Mouse (Mus musculus): ENCODE data around the gene Espn.

The Espn gene

DNA sequence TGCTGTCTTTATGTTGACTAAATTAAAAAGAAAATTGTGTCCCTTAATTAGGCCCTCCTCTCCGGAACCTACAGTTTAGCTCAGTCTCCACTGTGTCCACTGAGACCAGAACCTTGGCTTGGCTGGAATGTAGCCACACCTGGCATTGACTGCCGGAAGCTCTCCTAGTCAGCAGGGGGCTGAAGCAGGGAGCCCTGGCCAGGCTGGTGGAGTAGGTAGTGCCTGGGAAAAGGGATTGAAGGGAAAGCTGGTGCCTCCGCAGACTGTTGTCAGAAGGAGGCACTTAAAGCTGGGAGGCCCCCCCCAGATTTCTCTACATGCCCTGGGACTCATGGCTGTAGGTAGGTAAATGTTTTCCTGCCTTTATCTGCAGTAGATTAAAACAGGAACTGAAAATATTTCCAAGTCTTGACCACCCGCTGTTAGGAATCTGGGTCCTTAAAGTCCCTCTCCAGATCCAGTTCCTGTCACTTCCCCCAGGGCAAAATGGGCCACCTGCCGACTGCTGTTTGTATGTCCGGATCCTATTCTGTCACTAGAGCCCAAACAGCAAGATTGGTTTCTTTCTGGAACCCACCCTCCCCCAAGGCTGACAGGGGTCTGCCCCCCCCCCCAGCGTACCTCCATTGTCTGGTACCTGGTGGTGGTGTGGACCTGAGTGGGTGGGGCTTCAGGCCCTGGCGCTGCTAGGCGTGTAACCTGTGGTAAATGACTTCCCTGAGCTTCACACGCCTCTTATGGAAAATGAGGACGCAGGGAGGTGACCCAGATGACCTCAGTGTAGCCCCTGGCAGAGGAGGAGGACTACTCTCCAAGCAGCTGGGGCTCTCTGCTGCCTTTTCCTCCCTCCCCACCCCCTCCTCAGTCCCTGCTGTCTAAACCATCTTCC lies 54.0 kb downstream of the Espn start:
- DNase-seq (ENCODE audit: low spot score in 2 of 2), result no peak

DNA sequence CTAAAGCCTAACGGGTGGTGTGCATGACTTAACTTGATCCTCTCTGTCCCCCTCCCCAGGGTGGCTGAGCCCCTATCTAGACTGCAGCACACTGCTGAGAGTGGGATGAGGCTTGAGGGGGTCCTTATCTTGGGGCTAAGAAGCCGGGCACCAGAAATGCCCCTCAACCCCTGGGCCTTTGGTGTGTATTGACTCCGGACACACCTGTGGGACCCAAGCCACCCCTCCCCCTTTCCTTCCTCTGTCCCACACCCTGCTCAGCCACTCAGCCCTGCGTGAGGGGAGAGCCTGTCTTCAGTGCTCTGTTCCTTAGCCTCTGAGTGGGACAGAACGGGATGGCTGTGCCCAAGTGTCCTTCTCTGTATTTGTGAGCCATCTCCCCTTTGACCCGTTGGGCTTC lies 55.2 kb downstream of the Espn start:
- no peak for DNase-seq (ENCODE audit: low spot score in 2 of 2)

DNA sequence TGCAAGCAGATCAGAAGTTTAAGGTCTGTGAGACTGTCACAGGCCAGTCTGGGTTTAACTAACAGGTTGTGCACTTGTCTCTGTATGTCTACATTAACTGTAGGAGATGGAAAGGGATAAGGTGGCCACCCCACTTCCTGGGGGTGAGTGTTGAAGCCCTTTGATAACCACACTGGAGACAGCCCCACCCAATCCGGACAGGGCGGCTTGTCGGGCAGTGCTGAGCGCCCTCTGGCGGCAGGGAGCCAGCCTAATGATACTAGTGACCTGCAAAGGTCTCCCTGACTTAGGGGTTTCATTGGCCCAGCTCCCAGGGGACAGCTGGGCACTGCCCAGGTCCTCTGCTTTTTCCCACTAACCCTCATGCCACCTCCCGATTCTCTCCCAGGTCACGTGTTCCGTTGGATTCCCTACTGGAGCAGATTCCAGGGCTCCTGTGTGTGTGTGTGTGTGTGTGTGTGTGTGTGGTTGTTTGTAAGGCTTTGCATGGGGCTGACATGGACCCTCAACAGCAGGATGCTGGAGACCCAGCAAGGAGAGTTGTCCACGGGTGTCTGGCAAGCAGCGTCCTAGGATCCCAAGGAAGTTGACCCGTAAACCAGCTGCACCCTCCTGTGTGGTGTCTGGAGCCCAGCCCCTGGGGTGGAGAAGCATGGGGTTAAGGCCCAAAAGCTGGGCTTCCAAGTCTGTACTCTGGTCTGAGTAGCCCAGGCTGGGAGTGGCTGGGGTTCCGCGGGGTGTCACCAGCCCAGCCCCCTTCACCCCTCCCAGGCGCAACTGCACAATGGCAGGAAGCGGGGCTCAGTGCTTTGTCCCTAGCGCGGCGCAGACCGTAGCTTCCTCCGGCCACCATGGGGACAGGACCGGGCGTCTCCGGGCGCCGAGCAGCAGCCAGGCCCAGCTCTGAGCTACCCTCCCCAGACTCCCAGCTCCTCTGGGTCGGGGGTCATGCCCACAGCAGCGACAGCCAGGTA lies 55.9 kb downstream of the Espn start:
- peak in 1 of 2 experiments; percentile 61 for DNase-seq (ENCODE audit: low spot score in 2 of 2)

DNA sequence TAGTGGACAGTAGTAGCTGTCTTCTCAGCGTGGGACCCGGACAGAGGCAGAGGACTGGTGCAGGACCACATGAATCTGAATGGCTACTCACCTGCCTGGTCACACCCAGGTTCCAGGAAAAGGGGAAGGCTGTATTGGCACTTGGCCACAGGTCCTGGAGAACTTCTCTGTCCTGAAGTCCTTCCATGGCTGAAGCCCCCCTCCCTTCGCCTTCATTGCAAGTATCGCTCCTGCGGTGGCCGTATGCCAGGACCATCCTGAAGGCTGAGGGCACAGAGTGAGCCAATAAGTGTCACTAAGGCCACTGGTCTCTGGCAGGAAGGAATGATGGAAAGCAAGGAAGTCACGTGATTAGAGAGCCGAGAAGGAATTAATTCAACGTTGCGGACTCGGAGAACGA lies 57.9 kb downstream of the Espn start:
- DNase-seq (ENCODE audit: low spot score in 2 of 2), result no peak

DNA sequence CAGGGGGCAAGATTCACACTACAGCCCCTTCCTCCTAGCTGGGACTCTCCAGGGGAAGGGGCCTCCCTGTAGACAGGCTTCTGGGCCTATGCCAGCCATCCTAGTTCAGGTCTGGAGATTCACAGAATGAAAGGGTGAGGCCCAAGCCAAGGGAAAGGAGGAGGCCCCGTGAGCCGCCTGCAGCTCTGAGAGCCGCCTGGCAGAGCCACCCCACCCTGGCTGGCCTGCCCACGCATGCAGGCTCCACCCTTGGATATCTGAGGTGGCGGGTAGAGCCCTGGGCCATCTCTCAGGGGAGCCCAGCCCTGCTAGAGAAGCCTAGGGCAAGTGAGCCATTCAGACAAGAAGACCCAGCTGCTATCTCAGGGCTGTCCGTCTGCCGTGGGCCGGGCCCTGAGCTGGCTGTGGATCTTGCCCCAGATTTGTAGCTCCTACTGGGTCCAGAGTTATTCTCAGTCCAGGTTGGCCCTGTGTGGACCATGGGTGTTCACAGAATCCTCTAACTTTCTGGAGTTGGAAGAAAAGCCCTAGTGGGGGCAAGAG lies 59.3 kb downstream of the Espn start:
- no peak for DNase-seq (ENCODE audit: low spot score in 2 of 2)

DNA sequence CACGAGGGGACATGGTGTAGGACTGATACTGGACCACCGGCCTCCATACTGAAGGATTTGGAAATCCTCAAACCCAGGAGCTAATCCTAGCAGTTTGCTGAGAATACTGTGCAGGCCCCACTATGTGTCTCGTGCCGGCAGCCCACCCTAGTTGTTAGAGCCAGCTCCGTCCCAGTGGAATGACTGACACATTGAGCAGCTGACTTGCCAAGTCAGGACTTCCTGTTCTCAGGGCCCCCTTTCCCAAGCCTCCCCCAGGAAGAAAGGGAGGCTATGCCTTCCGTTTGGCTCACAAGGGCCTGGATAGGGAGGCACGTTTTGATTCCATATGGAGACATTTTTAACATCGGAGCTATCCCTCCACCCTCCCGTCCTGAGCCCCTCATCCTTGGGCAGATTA lies 62.0 kb downstream of the Espn start:
- no peak for DNase-seq (ENCODE audit: low spot score in 2 of 2)

DNA sequence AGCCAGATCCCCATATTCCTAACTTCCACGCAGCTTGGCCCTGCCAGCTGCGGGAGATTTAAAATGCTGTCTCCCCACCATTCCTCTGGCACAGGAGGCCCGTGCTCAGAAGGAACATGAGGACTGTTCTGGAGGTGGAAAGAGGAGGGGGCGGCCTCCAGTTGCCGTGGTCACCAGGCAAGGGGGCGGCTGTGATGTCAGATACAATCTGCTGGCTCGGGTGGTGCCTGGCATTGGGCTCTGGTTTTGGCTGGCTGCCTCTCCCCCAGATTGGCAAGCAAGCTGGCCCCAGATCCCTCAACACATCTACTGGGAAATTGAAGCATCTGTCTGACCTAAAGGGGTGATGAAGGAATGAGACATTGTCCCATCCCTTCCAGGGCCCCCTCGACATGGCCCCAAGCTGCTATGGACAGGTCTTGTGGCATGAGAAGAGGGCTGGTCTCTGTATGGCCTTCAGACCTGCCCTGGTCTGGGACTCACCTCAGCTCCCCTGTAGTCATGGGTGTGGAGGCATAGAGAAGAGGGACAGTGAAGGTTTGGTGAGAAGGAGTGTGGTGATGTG lies 63.5 kb downstream of the Espn start:
- DNase-seq (ENCODE audit: low spot score in 2 of 2), result peak in 1 of 2 experiments; percentile 89

DNA sequence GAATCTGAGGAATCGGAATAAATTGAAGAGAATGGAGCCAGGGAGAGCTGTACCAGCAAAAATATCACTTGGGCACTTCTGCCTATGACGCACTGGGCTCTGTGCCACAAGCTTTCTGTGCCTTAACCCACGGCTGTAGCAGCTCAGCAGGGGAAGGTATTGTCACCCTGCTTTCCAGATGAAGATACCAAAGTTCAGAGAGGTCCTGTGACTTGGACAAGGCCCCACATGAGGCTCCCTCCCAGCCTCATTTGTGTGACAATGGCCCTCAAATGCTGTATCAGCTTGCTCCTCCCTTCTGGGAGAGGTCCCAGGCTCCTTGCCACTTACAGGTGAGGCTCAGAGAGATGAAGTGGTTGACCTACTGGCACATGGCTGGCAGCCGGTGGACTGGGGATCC lies 64.0 kb downstream of the Espn start:
- peak in 1 of 2 experiments; percentile 69 for DNase-seq (ENCODE audit: low spot score in 2 of 2)

DNA sequence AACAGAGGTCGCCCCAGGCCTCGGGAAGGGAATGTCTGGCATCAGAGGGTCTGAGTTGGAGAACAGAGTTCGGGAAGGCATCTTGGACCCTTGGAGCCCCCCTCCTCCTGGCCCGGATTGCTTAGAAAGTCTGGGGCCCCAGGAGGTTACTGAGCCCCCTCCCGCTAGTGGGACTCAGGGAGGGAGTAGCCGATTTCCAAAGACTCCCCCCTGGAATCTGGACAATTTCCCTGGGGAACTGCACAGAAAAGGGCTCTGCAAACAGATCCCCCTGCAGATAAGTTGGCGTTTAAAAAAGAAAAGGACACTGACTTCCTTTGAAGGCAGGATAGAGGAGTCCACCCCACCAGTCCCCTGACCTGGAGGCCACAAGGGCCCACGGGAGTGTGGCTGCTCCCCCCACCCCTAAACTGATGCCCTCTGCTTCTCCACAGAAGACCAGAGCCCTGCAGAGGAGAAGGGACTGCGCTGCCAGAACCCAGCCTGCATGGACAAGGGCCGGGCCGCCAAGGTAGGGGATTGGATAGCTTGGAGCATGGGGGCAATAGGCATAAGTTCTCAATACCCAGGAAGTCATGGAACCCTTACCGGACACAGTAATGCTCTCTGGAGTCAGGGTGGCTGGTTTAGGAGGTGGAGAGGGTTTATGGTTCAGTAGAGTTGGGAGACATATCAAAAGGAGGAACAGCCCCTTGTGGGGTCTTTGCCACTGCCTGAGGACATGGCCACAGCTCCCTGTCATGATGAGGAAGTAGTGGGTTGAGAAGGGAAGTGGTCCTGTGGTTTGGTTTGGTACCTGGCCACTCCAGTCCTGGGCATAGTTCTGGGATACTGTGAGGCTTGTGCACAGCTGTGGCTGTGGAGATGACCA lies 64.7 kb downstream of the Espn start:
- no peak for DNase-seq (ENCODE audit: low spot score in 2 of 2)

DNA sequence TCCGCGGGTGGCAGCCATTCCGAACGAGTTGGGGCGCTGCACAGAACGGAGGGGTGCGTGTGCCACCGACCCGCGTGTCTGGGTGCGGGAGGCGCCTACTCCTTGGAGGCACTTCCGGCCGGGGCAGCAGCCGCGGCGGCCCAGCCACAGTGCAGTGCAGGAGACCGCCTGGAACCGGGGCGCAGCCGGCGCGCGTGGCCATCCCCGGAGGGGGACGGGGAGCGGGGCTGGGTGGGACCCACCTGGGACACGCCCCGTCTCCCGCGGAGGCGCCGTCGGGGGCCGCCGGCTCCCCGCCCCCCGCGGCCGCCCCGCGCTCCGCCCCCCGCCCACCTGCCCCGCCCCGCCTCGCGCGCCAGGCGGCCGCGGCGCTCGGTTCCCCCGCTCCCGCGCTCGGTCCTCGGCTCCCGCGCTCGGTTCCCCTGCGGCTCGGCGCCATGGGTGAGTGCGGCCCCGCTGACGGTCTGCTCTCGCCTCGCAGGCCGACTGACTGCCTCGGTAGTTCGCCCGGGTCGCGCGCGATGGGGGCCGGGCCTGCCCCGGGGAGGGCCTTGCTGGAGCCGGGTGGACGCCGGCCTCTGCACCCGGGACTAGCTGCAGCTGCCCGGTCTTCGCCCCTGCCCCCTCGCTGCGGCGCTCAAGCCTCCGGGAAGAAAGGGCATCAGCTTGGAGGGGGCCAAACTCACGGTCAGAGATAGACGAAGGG lies 65.5 kb downstream of the Espn start:
- DNase-seq (ENCODE audit: low spot score in 2 of 2), result peak in 1 of 2 experiments; percentile 42

DNA sequence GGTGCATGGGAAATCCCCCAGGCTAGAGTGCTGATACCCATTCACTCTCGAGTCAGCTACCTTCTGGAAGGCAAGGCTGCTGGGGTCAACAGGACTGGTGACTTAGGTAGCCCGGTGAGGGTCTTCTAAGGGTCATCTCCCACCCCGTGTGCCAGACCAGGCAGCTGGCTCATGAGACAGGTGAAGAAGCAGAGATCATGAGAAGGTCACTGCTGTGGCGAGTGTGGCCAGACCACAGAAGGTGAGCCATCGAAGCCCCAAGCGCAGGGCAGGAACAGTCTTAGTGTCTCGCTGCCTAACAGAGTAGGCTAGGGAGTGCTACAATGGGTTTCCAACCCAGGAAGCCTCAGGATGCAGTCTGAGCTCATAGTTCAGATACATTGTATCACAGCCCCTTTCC lies 67.6 kb downstream of the Espn start:
- DNase-seq (ENCODE audit: low spot score in 2 of 2), result no peak

DNA sequence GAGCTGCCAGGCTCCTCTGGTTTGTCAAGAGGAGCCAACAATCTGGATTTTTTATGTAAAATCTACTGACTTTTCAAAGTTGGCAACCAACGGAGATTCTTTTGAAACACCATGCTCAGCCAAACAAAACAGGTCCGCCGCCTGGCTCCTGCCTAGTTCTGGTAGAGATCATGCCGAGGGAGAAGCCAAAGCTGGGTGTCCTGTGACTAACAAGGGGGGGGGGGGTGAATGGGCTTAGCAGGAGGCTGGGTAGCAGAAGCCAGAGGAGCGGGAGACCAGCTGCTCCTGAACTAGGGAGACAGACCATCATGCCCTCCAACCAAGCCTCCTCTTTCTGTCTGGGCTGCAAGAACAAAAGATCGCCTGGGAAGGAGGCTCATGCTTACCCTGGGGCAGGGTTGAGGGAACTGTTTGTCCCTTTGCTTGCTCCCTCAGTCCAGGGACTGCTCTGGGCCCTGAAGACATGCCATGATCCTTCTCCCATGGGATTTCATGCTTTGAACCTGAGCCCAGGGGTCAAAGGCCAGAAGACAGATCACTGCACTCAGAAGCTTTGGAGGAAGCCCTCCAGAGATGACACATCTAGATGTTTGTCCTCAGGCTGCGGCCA lies 68.5 kb downstream of the Espn start:
- no peak for DNase-seq (ENCODE audit: low spot score in 2 of 2)

DNA sequence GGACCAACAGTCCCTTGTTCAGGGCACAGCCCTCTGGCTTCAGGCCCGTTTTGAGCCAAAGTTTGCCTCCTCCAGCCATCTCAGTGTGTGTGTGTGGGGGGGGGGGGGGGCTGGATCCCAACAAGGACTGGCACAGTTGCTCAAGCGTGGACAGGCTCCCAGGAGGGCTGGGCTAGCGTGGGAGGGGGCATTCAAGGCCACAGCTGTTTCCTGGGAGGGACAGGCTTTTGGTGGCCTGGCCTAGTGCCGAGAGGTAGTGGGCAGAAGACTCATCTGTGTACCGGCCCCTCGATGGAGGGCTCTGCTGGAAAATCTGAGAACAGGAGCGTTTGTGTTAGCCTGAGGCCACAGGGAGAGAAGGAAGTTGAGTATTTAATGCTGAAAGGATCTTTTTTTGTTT lies 72.2 kb downstream of the Espn start:
- DNase-seq (ENCODE audit: low spot score in 2 of 2), result no peak

DNA sequence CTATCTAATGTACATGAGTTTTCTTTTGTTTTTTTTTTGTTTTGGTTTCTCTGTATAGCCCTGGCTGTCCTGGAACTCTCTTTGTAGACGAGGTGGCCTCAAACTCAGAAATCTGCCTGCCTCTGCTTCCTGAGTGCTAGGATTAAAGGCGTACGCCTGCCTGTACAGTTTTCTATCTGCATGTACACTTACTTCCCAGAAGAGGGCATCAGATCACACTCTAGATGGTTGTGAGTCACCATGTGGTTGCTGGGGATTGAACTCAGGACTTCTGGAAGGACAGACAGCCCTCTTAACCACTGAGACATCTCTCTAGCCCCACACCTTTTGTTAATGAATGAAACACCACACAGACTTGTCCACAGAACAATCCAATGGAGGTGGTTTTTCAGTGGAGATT lies 72.9 kb downstream of the Espn start:
- DNase-seq (ENCODE audit: low spot score in 2 of 2), result no peak

DNA sequence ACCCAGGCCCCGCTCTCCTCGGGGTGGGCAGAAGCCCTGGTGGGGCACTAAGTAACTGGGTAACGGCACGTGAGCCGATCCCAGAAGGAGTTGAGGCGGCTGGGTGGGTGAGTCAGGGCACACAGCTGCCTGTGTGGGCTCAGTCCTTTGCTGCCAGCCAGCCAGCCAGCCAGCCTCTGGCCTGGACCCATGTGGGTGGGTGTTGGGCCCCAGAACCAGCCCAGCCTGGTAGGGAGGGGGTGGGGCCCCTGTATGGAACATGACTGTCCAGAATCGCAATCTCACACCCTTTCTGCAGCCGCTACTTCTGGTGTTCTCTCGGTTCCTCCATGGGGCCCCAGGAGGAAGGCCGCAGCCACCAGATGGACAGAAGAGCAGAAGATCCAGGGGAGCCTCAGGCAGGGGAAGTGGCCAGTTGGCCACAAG lies 74.1 kb downstream of the Espn start:
- peak in 1 of 2 experiments; percentile 47 for DNase-seq (ENCODE audit: low spot score in 2 of 2)

DNA sequence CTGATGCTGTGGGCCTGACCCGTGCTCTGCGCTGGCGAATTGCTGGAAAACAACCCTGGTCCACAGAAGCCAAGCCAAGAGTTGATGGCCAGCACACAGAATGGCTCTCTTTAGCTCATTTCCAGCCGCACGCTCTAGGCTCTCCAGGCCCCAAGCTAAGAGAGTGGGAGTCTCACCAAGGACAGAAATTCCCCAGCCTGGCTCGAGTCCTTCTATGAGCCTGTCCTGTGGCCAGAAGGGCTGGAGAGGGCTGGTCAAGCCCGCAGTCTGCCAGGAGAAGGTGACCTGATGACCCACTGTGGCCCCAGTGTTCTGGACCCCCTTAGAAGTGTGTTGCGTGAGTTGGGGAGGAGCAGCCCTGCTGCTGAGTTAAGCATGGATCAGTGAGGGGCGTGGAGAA lies 75.0 kb downstream of the Espn start:
- no peak for DNase-seq (ENCODE audit: low spot score in 2 of 2)

DNA sequence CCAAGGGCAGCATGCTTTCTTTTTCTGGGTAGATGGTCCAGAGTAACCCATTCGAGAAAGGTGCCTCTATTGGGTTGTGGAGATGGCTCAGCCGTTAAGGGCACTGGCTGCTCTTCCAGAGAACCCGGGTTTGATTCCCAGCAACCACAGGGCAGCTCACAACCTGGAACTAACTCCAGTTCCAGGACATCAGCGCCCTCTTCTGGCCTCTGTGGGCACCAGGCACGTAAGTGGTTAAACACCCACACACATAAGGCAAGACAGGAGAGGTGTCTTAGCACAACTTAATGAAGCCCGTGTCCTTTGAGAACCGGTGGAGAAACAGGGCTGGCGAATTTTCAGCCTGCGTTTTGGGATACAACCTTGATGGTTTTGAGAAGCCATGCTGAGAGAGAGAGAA lies 77.6 kb downstream of the Espn start:
- DNase-seq (ENCODE audit: low spot score in 2 of 2), result no peak

DNA sequence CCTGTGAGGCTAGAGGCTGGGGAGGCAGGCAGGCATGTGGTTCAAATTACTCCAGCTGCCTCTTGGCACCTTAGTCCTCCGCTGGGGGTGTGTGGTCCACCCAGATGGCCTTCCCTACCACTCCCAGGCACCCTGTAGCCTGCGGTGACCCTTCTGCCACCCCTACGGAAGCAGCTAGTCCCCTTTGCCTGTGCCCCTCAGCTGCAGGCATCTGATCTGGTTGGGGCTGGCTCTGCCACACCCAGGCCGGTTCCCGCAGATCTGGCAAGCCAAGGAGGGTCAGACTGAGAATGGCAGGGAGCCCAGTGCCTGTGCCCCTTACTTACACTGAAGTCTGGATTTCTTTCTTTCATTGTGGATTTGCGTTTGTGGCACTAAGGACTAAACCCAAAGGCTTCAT lies 78.5 kb downstream of the Espn start:
- no peak for DNase-seq (ENCODE audit: low spot score in 2 of 2)

DNA sequence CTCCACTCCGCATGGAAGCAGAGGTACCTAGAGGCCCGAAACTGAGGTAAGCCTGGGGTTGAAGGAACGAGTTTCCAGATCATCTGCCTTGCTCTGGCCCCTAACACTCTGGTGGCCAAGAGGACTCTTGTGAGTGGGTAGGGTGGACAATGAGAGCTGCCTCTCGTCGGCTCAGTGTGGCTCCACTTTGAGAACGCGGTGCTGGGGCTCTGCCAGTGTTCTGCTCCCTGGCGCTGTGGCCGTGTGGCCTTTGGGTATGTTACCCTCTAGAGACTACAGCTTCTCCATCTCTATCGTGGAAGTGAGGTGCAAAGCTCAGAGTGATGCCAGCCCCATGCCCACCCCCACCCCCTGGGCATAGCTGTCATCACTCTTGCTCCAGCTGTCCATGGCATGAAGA lies 79.5 kb downstream of the Espn start:
- DNase-seq (ENCODE audit: low spot score in 2 of 2), result no peak

DNA sequence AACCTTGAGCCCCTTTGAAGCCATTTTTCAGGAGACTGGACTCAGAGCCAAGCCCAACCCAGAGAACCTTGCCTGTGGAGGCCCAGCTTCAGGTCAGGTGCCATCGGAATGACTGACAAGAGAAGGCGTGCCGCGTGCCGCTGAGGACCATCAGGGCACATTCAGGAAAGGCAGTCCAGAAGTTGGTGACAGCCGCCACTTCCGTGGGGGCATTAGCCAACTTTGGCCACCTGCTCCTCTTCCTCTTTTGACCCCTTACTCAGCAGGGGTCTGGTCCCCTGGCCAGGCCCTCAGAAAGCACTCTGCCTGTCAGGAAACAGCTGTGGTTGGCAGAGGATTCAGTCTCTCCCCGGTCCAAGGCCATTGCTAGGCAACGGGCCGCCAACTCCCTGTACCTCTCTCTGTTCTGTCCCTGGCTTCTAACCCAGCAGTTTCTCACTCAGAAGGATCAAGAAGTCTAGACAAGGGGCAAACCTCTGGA lies 80.0 kb downstream of the Espn start, which contains the start of gene Plekhg5:
Plekhg5 (plus strand) TSS at position 378 of the 481 bp plus-strand sequence.
- DNase-seq (ENCODE audit: low spot score in 2 of 2), result no peak
